Mouse (Mus musculus) brain, embryonic 18.5 days (tissue): ENCODE data around the gene Il4.
"Not testable (repeated sequence)": the region's sequence is repeated elsewhere in the genome, so short reads cannot be mapped to it uniquely, and the experiment has no call there.

Experiments
- DNase-seq: peaks from one replicate; pipeline ENCODE4 v3.0.0-alpha.2; 2012; ENCODE audit warnings: low read depth, low spot score

Il4 gene

DNA sequence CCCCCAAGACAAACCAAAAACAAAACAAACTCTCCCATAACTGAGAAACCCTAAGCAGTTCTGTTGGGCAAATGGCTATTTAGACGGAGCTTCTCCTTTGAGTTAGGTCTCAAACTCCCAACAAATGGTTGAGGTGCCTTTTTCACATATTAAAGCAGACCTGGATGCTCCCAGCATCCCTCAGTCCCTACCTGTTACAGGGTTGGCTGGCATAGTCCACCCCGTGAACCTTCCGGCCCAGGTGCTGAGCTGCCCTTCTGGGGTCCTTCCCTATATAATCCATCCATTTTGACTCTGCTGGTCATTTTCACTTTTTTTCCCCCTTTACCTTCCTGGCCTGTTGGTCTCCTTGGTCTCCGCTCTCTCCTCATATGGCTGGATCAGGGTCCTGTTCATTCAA is 51.8 kb downstream of the Il4 start:
- DNase-seq: no peak

- no peak for DNase-seq
These were observed 56.5 kb downstream of the Il4 start for GRCm38 (mm10) chr11:53561986-53562385.

- DNase-seq: not testable (repeated sequence)
These were observed 58.5 kb downstream of the Il4 start for GRCm38 (mm10) chr11:53559980-53560379.

GRCm38 (mm10) chr11:53557992-53558391 is 60.5 kb downstream of the Il4 start:
- not testable (repeated sequence) for DNase-seq

- not testable (repeated sequence) for DNase-seq
These were observed 61.9 kb downstream of the Il4 start for GRCm38 (mm10) chr11:53556529-53556928.
